Mouse (Mus musculus): ENCODE results near the gene Lipc.

Lipc gene

DNA sequence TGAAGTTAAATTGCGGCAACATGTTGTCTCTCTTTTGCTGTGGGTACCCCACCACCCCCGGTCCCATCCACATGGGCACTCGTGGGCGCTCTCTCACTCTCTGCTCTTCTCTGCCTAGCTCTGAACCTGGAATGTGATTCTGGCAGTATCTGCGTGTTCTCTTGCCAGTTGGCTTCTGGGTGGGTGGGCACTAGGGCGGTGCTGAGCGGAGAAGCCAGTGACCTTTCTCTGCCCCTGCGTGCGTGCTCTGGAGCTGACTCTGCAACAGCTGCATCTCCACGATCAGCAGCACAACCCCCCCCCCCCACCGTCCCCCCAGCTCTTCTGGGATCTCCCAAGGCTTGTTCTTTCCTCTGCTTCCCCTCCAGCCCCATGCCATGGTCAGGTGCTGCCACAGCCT is 144.3 kb downstream of the Lipc start:
- Histone ChIP-seq H3K9me3 (ENCODE audit: low read length) (no peaks in the 10 kb centered on the region), H3K4me1 (replicated peaks; ENCODE audit: low read depth, low read length) (peaks cover 23% of the 10 kb centered on the region), H3K27me3 (ENCODE audit: insufficient read depth, low read length) (no peaks in the 10 kb centered on the region), H3K36me3 (ENCODE audit: insufficient read depth, low read length) (no peaks in the 10 kb centered on the region), H3K4me3 (replicated peaks; ENCODE audit: low read length) (no peak overlapping the region)
- no peak for TF ChIP-seq POU5F1 (IDR thresholded peaks at IDR 0.05; ENCODE audit: borderline replicate concordance, low read length)
- no peak for TF ChIP-seq CTCF (conservative IDR thresholded peaks at IDR 0.05; ENCODE audit: low read length)
- TF ChIP-seq NANOG (IDR thresholded peaks at IDR 0.05; ENCODE audit: borderline replicate concordance, low read length), result no peak

GRCm38 (mm10) chr9:70806069-70806468 is 146.0 kb downstream of the Lipc start:
- H3K36me3 ChIP-seq (ENCODE audit: insufficient read depth, low read length), result no peaks in the 10 kb centered on the region
- no peak overlapping the region for H3K4me3 ChIP-seq (replicated peaks; ENCODE audit: low read length)
- H3K9me3 ChIP-seq (ENCODE audit: low read length), result no peaks in the 10 kb centered on the region
- TF ChIP-seq NANOG (IDR thresholded peaks at IDR 0.05; ENCODE audit: borderline replicate concordance, low read length) (no peak), CTCF (conservative IDR thresholded peaks at IDR 0.05; ENCODE audit: low read length) (no peak), POU5F1 (IDR thresholded peaks at IDR 0.05; ENCODE audit: borderline replicate concordance, low read length) (no peak)
- H3K27me3 ChIP-seq (ENCODE audit: insufficient read depth, low read length), result no peaks in the 10 kb centered on the region
- peaks cover 23% of the 10 kb centered on the region for H3K4me1 ChIP-seq (replicated peaks; ENCODE audit: low read depth, low read length)

DNA sequence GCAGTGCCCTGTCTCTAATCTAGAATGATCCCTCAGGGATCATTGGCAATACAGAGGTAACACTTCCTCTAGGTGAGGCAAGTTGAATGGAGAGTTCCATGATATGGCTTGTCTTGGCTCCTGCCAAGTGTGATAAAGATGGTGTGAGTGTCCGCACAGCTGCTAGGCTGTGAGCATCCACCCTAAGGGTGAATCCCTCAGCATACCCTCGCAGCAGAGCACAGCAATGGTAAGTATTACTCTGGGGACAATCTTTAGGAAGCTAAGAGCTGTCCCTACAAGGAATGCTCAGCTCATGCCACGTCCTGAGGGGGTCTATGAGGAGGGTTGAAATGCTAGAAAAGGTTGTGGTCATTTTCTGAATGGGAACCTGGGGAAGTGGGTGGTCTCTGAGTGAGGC is 149.2 kb downstream of the Lipc start:
- Histone ChIP-seq H3K9me3 (ENCODE audit: low read length) (no peaks in the 10 kb centered on the region), H3K27me3 (ENCODE audit: insufficient read depth, low read length) (no peaks in the 10 kb centered on the region), H3K4me1 (replicated peaks; ENCODE audit: low read depth, low read length) (peaks cover 25% of the 10 kb centered on the region), H3K36me3 (ENCODE audit: insufficient read depth, low read length) (no peaks in the 10 kb centered on the region), H3K4me3 (replicated peaks; ENCODE audit: low read length) (no peak overlapping the region)
- TF ChIP-seq NANOG (IDR thresholded peaks at IDR 0.05; ENCODE audit: borderline replicate concordance, low read length) (no peak), CTCF (conservative IDR thresholded peaks at IDR 0.05; ENCODE audit: low read length) (no peak)

- Histone ChIP-seq H3K4me3 (replicated peaks; ENCODE audit: low read length) (no peak overlapping the region), H3K27me3 (ENCODE audit: insufficient read depth, low read length) (no peaks in the 10 kb centered on the region), H3K9me3 (ENCODE audit: low read length) (no peaks in the 10 kb centered on the region), H3K4me1 (replicated peaks; ENCODE audit: low read depth, low read length) (peaks cover 25% of the 10 kb centered on the region), H3K36me3 (ENCODE audit: insufficient read depth, low read length) (no peaks in the 10 kb centered on the region)
- TF ChIP-seq CTCF (conservative IDR thresholded peaks at IDR 0.05; ENCODE audit: low read length), result no peak
- no peak for TF ChIP-seq POU5F1 (IDR thresholded peaks at IDR 0.05; ENCODE audit: borderline replicate concordance, low read length)
- TF ChIP-seq NANOG (IDR thresholded peaks at IDR 0.05; ENCODE audit: borderline replicate concordance, low read length), result no peak
Observed at GRCm38 (mm10) chr9:70801761-70802160, 150.3 kb downstream of the Lipc start.

GRCm38 (mm10) chr9:70800588-70801315 is 151.3 kb downstream of the Lipc start:
- Histone ChIP-seq H3K9me3 (ENCODE audit: low read length) (no peaks in the 10 kb centered on the region), H3K36me3 (ENCODE audit: insufficient read depth, low read length) (no peaks in the 10 kb centered on the region), H3K4me1 (replicated peaks; ENCODE audit: low read depth, low read length) (peaks cover 29% of the 10 kb centered on the region), H3K27me3 (ENCODE audit: insufficient read depth, low read length) (no peaks in the 10 kb centered on the region), H3K4me3 (replicated peaks; ENCODE audit: low read length) (no peak overlapping the region)
- TF ChIP-seq POU5F1 (IDR thresholded peaks at IDR 0.05; ENCODE audit: borderline replicate concordance, low read length), result no peak
- no peak for TF ChIP-seq NANOG (IDR thresholded peaks at IDR 0.05; ENCODE audit: borderline replicate concordance, low read length)
- no peak for TF ChIP-seq CTCF (conservative IDR thresholded peaks at IDR 0.05; ENCODE audit: low read length)

DNA sequence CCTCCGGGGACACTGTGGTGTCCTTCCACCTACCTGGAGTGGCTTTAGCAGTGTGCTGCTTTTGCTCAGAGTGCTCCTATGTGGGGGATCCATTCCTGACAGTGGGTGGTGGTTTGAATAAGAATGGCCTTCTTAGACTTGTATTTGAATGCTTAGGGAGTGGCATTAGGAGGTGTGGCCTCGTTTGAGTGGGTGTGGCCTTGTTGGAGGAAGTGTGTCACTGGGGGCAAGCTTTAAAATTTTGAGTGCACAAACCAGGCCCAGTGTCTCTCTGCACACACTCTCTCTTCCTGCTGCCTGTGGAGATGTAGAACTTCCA is 156.6 kb downstream of the Lipc start:
- no peaks in the 10 kb centered on the region for H3K36me3 ChIP-seq (ENCODE audit: insufficient read depth, low read length)
- H3K4me3 ChIP-seq (replicated peaks; ENCODE audit: low read length), result no peak overlapping the region
- no peaks in the 10 kb centered on the region for H3K9me3 ChIP-seq (ENCODE audit: low read length)
- H3K4me1 ChIP-seq (replicated peaks; ENCODE audit: low read depth, low read length), result peaks cover 39% of the 10 kb centered on the region
- H3K27me3 ChIP-seq (ENCODE audit: insufficient read depth, low read length), result no peaks in the 10 kb centered on the region
- peak; percentile 38; the same call in 1 of the 2 replicates for TF ChIP-seq NANOG (IDR thresholded peaks at IDR 0.05; ENCODE audit: borderline replicate concordance, low read length)
- TF ChIP-seq POU5F1 (IDR thresholded peaks at IDR 0.05; ENCODE audit: borderline replicate concordance, low read length), result peak; percentile 78; the same call in 1 of the 2 replicates
- no peak for TF ChIP-seq CTCF (conservative IDR thresholded peaks at IDR 0.05; ENCODE audit: low read length)

DNA sequence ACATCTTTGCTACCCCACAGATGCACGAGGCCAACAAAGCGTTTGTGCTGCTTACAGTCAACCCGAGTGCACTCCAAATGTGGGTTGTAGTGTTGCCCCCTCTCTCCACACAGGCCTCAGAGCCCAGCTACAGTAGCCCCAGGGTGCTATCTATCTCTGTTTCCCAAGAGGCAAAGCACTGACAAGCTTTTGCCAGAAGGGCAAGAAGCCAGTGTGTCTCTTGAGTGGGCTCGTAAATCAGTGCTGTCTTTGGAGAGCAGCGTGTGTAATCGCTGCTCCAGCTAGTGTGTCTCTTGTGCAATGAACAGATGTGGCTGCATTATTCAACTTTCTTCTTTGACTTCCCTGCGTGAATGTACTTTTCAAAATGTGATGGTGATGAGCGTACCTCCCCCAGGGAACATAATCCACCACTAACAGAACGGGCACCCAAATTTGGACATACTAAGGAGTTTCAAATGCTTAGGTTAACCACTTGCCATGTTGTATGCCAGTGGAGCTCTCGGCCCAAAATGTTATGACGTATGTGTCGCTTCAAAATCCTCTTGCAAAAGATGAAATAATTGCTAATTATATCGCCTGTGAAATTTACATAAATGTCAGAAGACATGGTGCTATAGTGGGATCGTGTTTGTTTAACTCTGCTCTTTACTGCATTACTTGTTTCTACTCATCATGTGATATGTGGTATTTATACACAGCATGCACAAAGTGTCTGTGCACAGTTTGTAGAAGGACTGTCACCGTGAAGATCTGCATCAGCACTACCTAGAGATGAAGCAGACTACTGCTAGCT is 157.2 kb downstream of the Lipc start:
- Histone ChIP-seq H3K9me3 (ENCODE audit: low read length) (no peaks in the 10 kb centered on the region), H3K4me1 (replicated peaks; ENCODE audit: low read depth, low read length) (peaks cover 39% of the 10 kb centered on the region), H3K27me3 (ENCODE audit: insufficient read depth, low read length) (no peaks in the 10 kb centered on the region), H3K36me3 (ENCODE audit: insufficient read depth, low read length) (no peaks in the 10 kb centered on the region), H3K4me3 (replicated peaks; ENCODE audit: low read length) (0 out of 2 replicates have a peak overlapping the region, but pooled peaks have one; percentile 20)
- TF ChIP-seq CTCF (conservative IDR thresholded peaks at IDR 0.05; ENCODE audit: low read length), result no peak
- no peak for TF ChIP-seq NANOG (IDR thresholded peaks at IDR 0.05; ENCODE audit: borderline replicate concordance, low read length)

DNA sequence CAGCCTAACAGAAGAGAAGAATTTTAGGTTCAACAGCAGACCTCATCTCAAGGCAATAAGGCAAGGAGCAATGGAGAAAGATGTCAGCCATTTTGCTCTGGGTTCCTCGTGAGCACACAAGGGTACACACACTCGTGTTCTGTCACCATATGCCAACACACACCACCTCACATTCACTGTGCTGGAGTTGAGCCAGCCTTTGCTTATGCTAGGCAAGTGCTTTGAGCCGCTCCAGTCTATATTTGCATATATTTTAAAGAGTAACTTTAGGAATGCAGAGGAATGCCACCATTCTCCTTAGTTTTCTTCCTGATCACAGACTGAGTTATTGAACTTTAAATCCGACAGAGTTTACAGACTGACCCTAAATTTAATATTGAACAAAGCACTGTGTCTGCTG is 161.4 kb downstream of the Lipc start:
- no peaks in the 10 kb centered on the region for H3K36me3 ChIP-seq (ENCODE audit: insufficient read depth, low read length)
- H3K27me3 ChIP-seq (ENCODE audit: insufficient read depth, low read length), result no peaks in the 10 kb centered on the region
- H3K9me3 ChIP-seq (ENCODE audit: low read length), result no peaks in the 10 kb centered on the region
- TF ChIP-seq NANOG (IDR thresholded peaks at IDR 0.05; ENCODE audit: borderline replicate concordance, low read length), result no peak
- no peak for TF ChIP-seq POU5F1 (IDR thresholded peaks at IDR 0.05; ENCODE audit: borderline replicate concordance, low read length)
- TF ChIP-seq CTCF (conservative IDR thresholded peaks at IDR 0.05; ENCODE audit: low read length), result no peak
- H3K4me3 ChIP-seq (replicated peaks; ENCODE audit: low read length), result no peak overlapping the region
- H3K4me1 ChIP-seq (replicated peaks; ENCODE audit: low read depth, low read length), result peaks cover 19% of the 10 kb centered on the region

Measured in E14TG2a.4 (cell line).